Comparison of ENCODE assay signal across 8 mouse cellular contexts in genomic region chr5:137532808-137533116, GRCm38 (mm10). TPM values are rescaled to one million over a fixed set of nuclear protein-coding genes. Genes with fewer than 3 reads are reported as not detected.
DNase-seq lines count a peak whose midpoint lies in the region; ATAC-seq and TF ChIP-seq lines count a peak whose summit lies in the region.

No protein-coding gene starts in this region.

- H3K27me3 ChIP-seq in kidney, embryonic 15.5 days: no peaks in the 10 kb centered on the region
- H3K27me3 ChIP-seq in hindbrain, embryonic 16.5 days (replicated peaks; ENCODE audit: control insufficient read depth, insufficient read depth, low read length): no peaks in the 10 kb centered on the region
- no peaks in the 10 kb centered on the region for H3K27me3 ChIP-seq in midbrain, embryonic 15.5 days (replicated peaks)

- H3K9ac ChIP-seq in kidney, embryonic 15.5 days: peak overlapping the region; percentile 87
- peak overlapping the region; percentile 98 for H3K9ac ChIP-seq in hindbrain, embryonic 16.5 days (ENCODE audit: low read depth, low read length)
- H3K9ac ChIP-seq in midbrain, embryonic 15.5 days: peak overlapping the region; percentile 79

- peaks cover 27% of the 10 kb centered on the region for H3K36me3 ChIP-seq in kidney, embryonic 15.5 days
- H3K36me3 ChIP-seq in hindbrain, embryonic 16.5 days (ENCODE audit: control insufficient read depth, insufficient read depth, low read length): peaks cover 15% of the 10 kb centered on the region
- H3K36me3 ChIP-seq in midbrain, embryonic 15.5 days (replicated peaks): peaks cover 24% of the 10 kb centered on the region

- H3K4me3 ChIP-seq in kidney, embryonic 15.5 days (replicated peaks): peak overlapping the region; percentile 87
- H3K4me3 ChIP-seq in cortical plate, adult 2 months (ENCODE audit: insufficient read depth, low read length): peak overlapping the region; percentile 93
- H3K4me3 ChIP-seq in hindbrain, embryonic 16.5 days (ENCODE audit: low read length): peak overlapping the region; percentile 94
- H3K4me3 ChIP-seq in midbrain, embryonic 15.5 days: peak overlapping the region; percentile 73

- no peak for TF ChIP-seq CTCF in cortical plate, adult 2 months (IDR thresholded peaks at IDR 0.05; ENCODE audit: extremely low read depth, insufficient read depth, low read length)

- H3K4me1 ChIP-seq in kidney, embryonic 15.5 days: peaks cover 29% of the 10 kb centered on the region
- H3K4me1 ChIP-seq in cortical plate, adult 2 months (ENCODE audit: control insufficient read depth, insufficient read depth, low read length): peaks cover 2% of the 10 kb centered on the region; the same call in 1 of the 2 replicates
- peaks cover 23% of the 10 kb centered on the region for H3K4me1 ChIP-seq in hindbrain, embryonic 16.5 days (ENCODE audit: control insufficient read depth, insufficient read depth, low read depth, low read length)
- H3K4me1 ChIP-seq in midbrain, embryonic 15.5 days: peaks cover 27% of the 10 kb centered on the region

- peak overlapping the region; percentile 94 for H3K4me2 ChIP-seq in kidney, embryonic 15.5 days
- H3K4me2 ChIP-seq in hindbrain, embryonic 16.5 days (ENCODE audit: low read length): peak overlapping the region; percentile 69
- peak overlapping the region; percentile 87 for H3K4me2 ChIP-seq in midbrain, embryonic 15.5 days

- TF ChIP-seq POLR2A in cortical plate, adult 2 months (IDR thresholded peaks at IDR 0.05; ENCODE audit: extremely low read depth, insufficient read depth, low read length): no peak

- peak overlapping the region; percentile 96 for H3K27ac ChIP-seq in kidney, embryonic 15.5 days
- H3K27ac ChIP-seq in cortical plate, adult 2 months (ENCODE audit: insufficient read depth, low read length): peak overlapping the region; percentile 98
- H3K27ac ChIP-seq in hindbrain, embryonic 16.5 days (ENCODE audit: low read depth, low read length): peak overlapping the region; percentile 97
- peak overlapping the region; percentile 94 for H3K27ac ChIP-seq in midbrain, embryonic 15.5 days

- no peaks in the 10 kb centered on the region for H3K9me3 ChIP-seq in kidney, embryonic 15.5 days (replicated peaks)
- no peaks in the 10 kb centered on the region for H3K9me3 ChIP-seq in hindbrain, embryonic 16.5 days (ENCODE audit: control insufficient read depth, low read length)
- no peaks in the 10 kb centered on the region for H3K9me3 ChIP-seq in midbrain, embryonic 15.5 days

- WGBS in kidney, embryonic 15.5 days: 1% methylated on average over 10 of the region's 12 CpGs
- 0% methylated on average over 9 of the region's 12 CpGs for WGBS in hindbrain, embryonic 16.5 days
- 0% methylated on average over 10 of the region's 12 CpGs for WGBS in midbrain, embryonic 15.5 days

- no peak for DNase-seq in kidney, postnatal 25 days
- no peak for DNase-seq in B cell, adult 2 months
- no peak for DNase-seq in gastrocnemius, postnatal 4 days (ENCODE audit: low spot score in 2 of 2)
- DNase-seq in layer of hippocampus, postnatal 36 days: no peak

- ATAC-seq in kidney, embryonic 15.5 days (replicated peaks; ENCODE audit: low FRiP score): peak; percentile 14; the same call in 1 of the 2 replicates
- peak; percentile 12 for ATAC-seq in hindbrain, embryonic 16.5 days
- no peak; the same call in none of the 2 replicates for ATAC-seq in midbrain, embryonic 15.5 days (replicated peaks)

RNA-seq across cellular contexts. Expression of gene Epo, which starts 0.3 kb away (rescaled TPM):
- polyA plus RNA-seq in kidney, embryonic 15.5 days (2015; fragmentation: Nextera tagmentation; extraction: Ambion mirVana): 0.45 TPM in 1 of 2 replicates, not detected in the other
- polyA plus RNA-seq in cortical plate, adult 2 months (2012; rRNA removed): not detected in 2 replicates
- not detected in 2 replicates for polyA plus RNA-seq in hindbrain, embryonic 16.5 days (2015; fragmentation: Nextera tagmentation; extraction: Ambion mirVana)
- polyA plus RNA-seq in midbrain, embryonic 15.5 days (2015; fragmentation: Nextera tagmentation; extraction: Ambion mirVana): not detected in 2 replicates
- not detected for total RNA-seq in gastrocnemius, postnatal 4 days (2021)
- not detected for total RNA-seq in layer of hippocampus, postnatal 36 days (2021)

RNA-seq across cellular contexts. Expression of gene Gnb2, which starts 0.5 kb away (rescaled TPM):
- 337 and 348 TPM in 2 replicates for polyA plus RNA-seq in kidney, embryonic 15.5 days (2015; fragmentation: Nextera tagmentation; extraction: Ambion mirVana)
- polyA plus RNA-seq in cortical plate, adult 2 months (2012; rRNA removed): 653 and 687 TPM in 2 replicates
- polyA plus RNA-seq in hindbrain, embryonic 16.5 days (2015; fragmentation: Nextera tagmentation; extraction: Ambion mirVana): 519 and 521 TPM in 2 replicates
- polyA plus RNA-seq in midbrain, embryonic 15.5 days (2015; fragmentation: Nextera tagmentation; extraction: Ambion mirVana): 525 and 570 TPM in 2 replicates
- 100 to 1,000 TPM; 483 to 529 TPM for total RNA-seq in gastrocnemius, postnatal 4 days (2021)
- 100 to 1,000 TPM; 554 to 565 TPM for total RNA-seq in layer of hippocampus, postnatal 36 days (2021)

RNA-seq across cellular contexts. Expression of gene Gigyf1, which starts 14.4 kb away (rescaled TPM):
- polyA plus RNA-seq in kidney, embryonic 15.5 days (2015; fragmentation: Nextera tagmentation; extraction: Ambion mirVana): 13.2 and 14.7 TPM in 2 replicates
- polyA plus RNA-seq in cortical plate, adult 2 months (2012; rRNA removed): 41.0 and 50.2 TPM in 2 replicates
- 11.8 and 16.3 TPM in 2 replicates for polyA plus RNA-seq in hindbrain, embryonic 16.5 days (2015; fragmentation: Nextera tagmentation; extraction: Ambion mirVana)
- polyA plus RNA-seq in midbrain, embryonic 15.5 days (2015; fragmentation: Nextera tagmentation; extraction: Ambion mirVana): 20.2 and 23.5 TPM in 2 replicates
- 10 to 100 TPM; 27.5 to 30.7 TPM for total RNA-seq in gastrocnemius, postnatal 4 days (2021)
- 10 to 100 TPM; 56.7 to 58.9 TPM for total RNA-seq in layer of hippocampus, postnatal 36 days (2021)

RNA-seq across cellular contexts. Expression of gene Actl6b, which starts 20.6 kb away (rescaled TPM):
- polyA plus RNA-seq in kidney, embryonic 15.5 days (2015; fragmentation: Nextera tagmentation; extraction: Ambion mirVana): 0.40 and 1.8 TPM in 2 replicates
- polyA plus RNA-seq in cortical plate, adult 2 months (2012; rRNA removed): 179 and 199 TPM in 2 replicates
- polyA plus RNA-seq in hindbrain, embryonic 16.5 days (2015; fragmentation: Nextera tagmentation; extraction: Ambion mirVana): 268 and 271 TPM in 2 replicates
- polyA plus RNA-seq in midbrain, embryonic 15.5 days (2015; fragmentation: Nextera tagmentation; extraction: Ambion mirVana): 339 and 342 TPM in 2 replicates
- not detected for total RNA-seq in gastrocnemius, postnatal 4 days (2021)
- total RNA-seq in layer of hippocampus, postnatal 36 days (2021): 100 to 1,000 TPM; 127 to 138 TPM

RNA-seq across cellular contexts. Expression of gene Pop7, which starts 30.4 kb away (rescaled TPM):
- polyA plus RNA-seq in kidney, embryonic 15.5 days (2015; fragmentation: Nextera tagmentation; extraction: Ambion mirVana): 55.9 and 57.7 TPM in 2 replicates
- 46.4 and 48.5 TPM in 2 replicates for polyA plus RNA-seq in cortical plate, adult 2 months (2012; rRNA removed)
- 79.3 and 87.0 TPM in 2 replicates for polyA plus RNA-seq in hindbrain, embryonic 16.5 days (2015; fragmentation: Nextera tagmentation; extraction: Ambion mirVana)
- 77.7 and 82.1 TPM in 2 replicates for polyA plus RNA-seq in midbrain, embryonic 15.5 days (2015; fragmentation: Nextera tagmentation; extraction: Ambion mirVana)
- 10 to 100 TPM; 19.8 to 22.6 TPM for total RNA-seq in gastrocnemius, postnatal 4 days (2021)
- 10 to 100 TPM; 32.5 to 37.0 TPM for total RNA-seq in layer of hippocampus, postnatal 36 days (2021)
